Mouse (Mus musculus) heart, postnatal 0 days (tissue): ENCODE measurements around the gene Gpr68. TPM values are rescaled to one million over a fixed set of nuclear protein-coding genes. Genes with fewer than 3 reads are reported as not detected.

Experiments
- ATAC-seq: fragments of 200-750 bp; cut with Nextera tagmentation; 2 replicates; pipeline ENCODE4 v1.8.0; 2017; ENCODE audit warnings: low read depth, moderate number of reproducible peaks, moderate library complexity; ENCODE audit not compliant: insufficient read depth
- DNase-seq: peaks from one replicate; pipeline ENCODE4 v3.0.0-alpha.2; 2016; ENCODE audit warnings: low spot score
- H3K27ac ChIP-seq: fragments of 300-500 bp; sonication (generic); 2 replicates; pipeline ENCODE4 v1.5.1; 2014; ENCODE audit warnings: low read depth, mild to moderate bottlenecking
- H3K27me3 ChIP-seq: fragments of 300-500 bp; sonication (generic); 2 replicates; pipeline ENCODE4 v1.6.1; 2014; ENCODE audit warnings: low read length, mixed read lengths; ENCODE audit not compliant: control insufficient read depth, insufficient read depth
- H3K36me3 ChIP-seq: fragments of 300-500 bp; sonication (generic); replicated peaks from 2 replicates; pipeline ENCODE4 v1.6.1; 2014; ENCODE audit warnings: low read length, mixed read lengths; ENCODE audit not compliant: control insufficient read depth, insufficient read depth
- H3K4me1 ChIP-seq: fragments of 300-500 bp; sonication (generic); 2 replicates; pipeline ENCODE4 v1.6.1; 2014; ENCODE audit warnings: antibody characterized with exemption; ENCODE audit not compliant: control insufficient read depth, insufficient read depth
- H3K4me2 ChIP-seq: fragments of 300-500 bp; sonication (generic); 2 replicates; pipeline ENCODE4 v1.6.1; 2014; ENCODE audit warnings: low read depth, mild to moderate bottlenecking, low read length, moderate library complexity
- H3K4me3 ChIP-seq: fragments of 300-500 bp; sonication (generic); 2 replicates; pipeline ENCODE4 v1.5.1; 2014; ENCODE audit warnings: low read depth, low read length
- H3K9ac ChIP-seq: fragments of 300-500 bp; sonication (generic); replicated peaks from 2 replicates; pipeline ENCODE4 v1.6.1; 2014; ENCODE audit warnings: low read depth, low read length, mixed read lengths
- H3K9me3 ChIP-seq: fragments of 300-500 bp; sonication (generic); replicated peaks from 2 replicates; pipeline ENCODE4 v1.6.1; 2016; ENCODE audit warnings: low read length; ENCODE audit not compliant: control insufficient read depth
- CTCF ChIP-seq: IDR thresholded peaks from 2 replicates; pipeline ENCODE4 v1.5.1; 2016; ENCODE audit warnings: antibody characterized with exemption, control low read depth, low read depth
- EP300 ChIP-seq: IDR thresholded peaks from 2 replicates; pipeline ENCODE4 v1.6.1; 2016; ENCODE audit warnings: antibody characterized with exemption, low read depth
- WGBS: fragments of 180-500 bp; shearing (Covaris S2); extraction: QIAGEN DNeasy Blood & Tissue Kit; methylation state at CpG from one replicate; pipeline ENCODE4 v1.1.7; 2014; 5-methylcytosine and 5-hydroxymethylcytosine counted together
- polyA plus RNA-seq: library from polyadenylated mRNA; unstranded; fragments of >200 nt; fragmentation: Nextera tagmentation; extraction: Ambion mirVana; gene quantifications from 2 replicates; pipeline ENCODE4 v1.2.1, GENCODE M21; 2015
- total RNA-seq: library from RNA; depleted of rRNA; stranded (reverse); fragments of >200 nt; gene quantifications from 2 replicates; pipeline ENCODE4 v1.2.3, GENCODE M21; 2014; ENCODE audit warnings: low replicate concordance; rRNA removed

Gpr68 gene
- 2.5 and 7.4 TPM in 2 replicates for total RNA-seq
- polyA plus RNA-seq = 1.8 and 2.0 TPM in 2 replicates

DNA sequence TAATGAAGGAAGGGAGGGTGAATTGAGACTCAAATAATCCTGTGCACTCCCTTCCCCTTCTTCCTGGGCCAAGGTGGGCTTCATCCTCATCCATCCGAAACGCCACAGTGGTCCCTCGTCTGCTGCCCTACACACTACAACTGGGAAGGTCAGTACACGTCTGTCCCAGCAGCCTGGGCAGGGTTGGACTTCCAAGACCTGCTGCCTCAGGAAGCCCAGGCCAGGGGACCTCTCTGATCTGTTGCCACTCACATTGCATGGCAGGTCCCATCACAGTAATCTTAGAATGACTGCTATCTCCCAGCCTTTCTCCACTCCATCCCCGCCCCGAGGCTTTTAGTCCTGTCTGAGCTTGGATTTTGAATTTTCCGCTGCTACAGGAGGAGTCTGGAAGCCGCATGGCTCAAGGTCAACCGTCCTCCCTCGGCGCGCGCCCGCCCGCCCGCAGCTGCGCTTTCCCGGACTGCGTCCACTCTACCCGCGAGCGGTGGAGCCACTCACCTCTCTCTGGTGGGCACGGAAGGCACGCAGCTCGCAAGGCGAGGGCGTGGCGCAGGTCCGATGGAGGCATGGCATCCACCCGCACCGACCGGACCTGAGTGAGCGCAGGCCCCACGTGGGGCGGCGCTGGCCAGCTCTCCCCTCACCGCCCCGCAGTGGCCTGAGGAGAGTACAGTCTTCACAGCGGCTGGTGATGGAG, at the start of gene Gpr68:
Gene Gpr68, minus strand, starts transcription at position 601 of the 700 bp plus-strand sequence.
- DNase-seq (peak; percentile 32), ATAC-seq (peak; percentile 81)
- Histone ChIP-seq H3K36me3 (no peaks in the 10 kb centered on the region; the same call in 1 of the 2 replicates), H3K4me3 (peak within 1 kb of the TSS; percentile 52), H3K9ac (peak within 1 kb of the TSS; percentile 52), H3K4me1 (peaks cover 6% of the 10 kb centered on the region; the same call in 1 of the 2 replicates), H3K27me3 (peaks cover 15% of the 10 kb centered on the region; the same call in 1 of the 2 replicates), H3K9me3 (no peaks in the 10 kb centered on the region), H3K27ac (no peak within 1 kb of the TSS), H3K4me2 (peak within 1 kb of the TSS; percentile 71)
- 3% methylated on average over 39 of the region's 39 CpGs for WGBS
- TF ChIP-seq EP300 (no peak), CTCF (no peak)

DNA sequence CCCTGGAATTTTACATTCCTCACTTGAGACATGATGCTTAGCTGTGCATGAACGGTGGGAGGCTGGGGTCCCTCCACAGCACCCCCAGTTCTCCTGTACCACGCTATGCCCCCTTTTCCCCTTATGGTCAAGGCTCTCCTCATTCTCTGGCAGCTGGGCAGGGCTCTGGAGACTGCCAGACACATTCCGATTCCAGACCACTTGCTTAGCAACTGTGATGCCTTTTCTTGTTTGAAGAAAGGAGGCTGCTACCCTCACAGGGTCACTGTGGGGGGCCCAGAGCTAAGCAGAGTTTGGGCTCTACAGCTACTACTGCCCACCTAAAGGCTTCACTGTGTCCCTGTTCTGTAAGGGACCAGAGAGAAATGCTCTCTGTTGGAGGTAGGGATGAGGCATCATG, 49.3 kb upstream of the Gpr68 start:
- Histone ChIP-seq H3K4me2 (no peak overlapping the region), H3K9me3 (no peaks in the 10 kb centered on the region), H3K4me3 (no peak overlapping the region), H3K36me3 (no peaks in the 10 kb centered on the region), H3K4me1 (peaks cover 13% of the 10 kb centered on the region; the same call in 1 of the 2 replicates), H3K27me3 (peaks cover 16% of the 10 kb centered on the region), H3K9ac (no peak overlapping the region), H3K27ac (no peak overlapping the region)
- no peak for ATAC-seq
- DNase-seq = no peak
- TF ChIP-seq EP300 (no peak), CTCF (no peak)
- WGBS = 65% methylated on average over 3 of the region's 3 CpGs

DNA sequence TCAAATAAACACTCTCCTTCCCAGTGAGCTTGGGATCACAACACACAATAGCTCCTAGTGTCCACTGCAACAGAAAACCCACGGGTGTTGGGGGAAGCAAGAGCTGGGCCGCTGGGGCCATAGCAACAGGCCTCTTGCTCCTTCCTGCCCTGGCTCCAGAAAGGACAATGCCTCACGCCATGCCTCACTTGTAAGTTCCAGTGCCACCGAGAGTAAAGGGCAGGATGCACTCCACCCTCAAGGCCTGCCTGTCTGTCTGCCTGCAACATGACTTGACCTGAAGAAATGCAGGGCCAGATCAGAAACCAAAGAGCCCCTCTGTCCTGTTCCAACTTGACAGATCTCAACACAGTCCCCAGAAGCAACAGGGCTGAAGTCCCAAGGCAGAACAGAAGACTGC, 48.8 kb upstream of the Gpr68 start:
- Histone ChIP-seq H3K36me3 (no peaks in the 10 kb centered on the region), H3K4me2 (no peak overlapping the region), H3K27ac (no peak overlapping the region), H3K4me1 (peaks cover 13% of the 10 kb centered on the region; the same call in 1 of the 2 replicates), H3K9me3 (no peaks in the 10 kb centered on the region), H3K9ac (no peak overlapping the region), H3K27me3 (peaks cover 16% of the 10 kb centered on the region), H3K4me3 (no peak overlapping the region)
- WGBS = 51% methylated on average over 4 of the region's 4 CpGs
- TF ChIP-seq EP300 = no peak
- no peak for TF ChIP-seq CTCF
- ATAC-seq (no peak), DNase-seq (no peak)

DNA sequence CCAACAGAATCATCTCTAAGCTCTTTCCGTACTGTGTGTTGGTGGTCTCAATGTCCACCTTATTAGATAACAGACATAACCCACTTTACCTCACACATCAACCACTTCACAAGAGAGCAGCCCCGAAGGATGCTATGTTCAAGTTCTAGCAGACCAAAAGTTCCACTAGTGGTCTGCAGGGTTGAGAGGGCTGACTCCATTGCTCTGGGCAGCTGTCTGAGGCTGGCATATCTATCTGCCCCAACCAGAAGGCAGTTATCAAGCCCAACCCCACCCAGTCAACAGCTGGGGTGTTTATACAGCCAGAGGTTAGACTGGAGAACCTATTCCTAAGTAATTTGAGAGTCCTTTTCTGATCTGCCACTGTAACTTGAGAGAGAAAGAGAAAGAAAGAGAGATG, 48.0 kb upstream of the Gpr68 start:
- TF ChIP-seq CTCF = no peak
- TF ChIP-seq EP300 = no peak
- Histone ChIP-seq H3K36me3 (no peaks in the 10 kb centered on the region), H3K9ac (no peak overlapping the region), H3K9me3 (no peaks in the 10 kb centered on the region), H3K27me3 (peaks cover 16% of the 10 kb centered on the region), H3K4me3 (no peak overlapping the region), H3K27ac (no peak overlapping the region), H3K4me1 (peaks cover 13% of the 10 kb centered on the region; the same call in 1 of the 2 replicates), H3K4me2 (no peak overlapping the region)
- ATAC-seq = no peak
- DNase-seq = no peak
- WGBS = 82% methylated on average over 2 of the region's 2 CpGs

DNA sequence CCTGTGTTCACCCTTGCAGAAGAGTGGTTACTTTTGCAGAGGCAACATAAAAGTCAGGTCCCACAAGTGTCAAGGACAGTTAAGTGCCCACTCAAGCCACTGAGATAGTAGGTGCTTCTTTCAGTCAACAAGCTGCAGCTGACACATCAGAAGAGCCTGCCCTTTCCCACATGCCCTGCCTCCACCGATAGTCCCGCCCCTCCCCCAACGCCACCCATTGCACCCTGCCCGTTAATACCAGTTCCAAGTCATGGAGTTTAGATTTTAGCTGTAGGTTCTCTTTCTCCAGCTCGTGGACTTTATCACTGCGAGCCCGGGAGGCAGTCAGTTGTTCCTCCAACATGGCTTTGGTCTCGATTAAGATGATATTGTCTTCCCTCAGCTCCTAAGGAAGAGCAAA, 45.9 kb upstream of the Gpr68 start:
- ATAC-seq (no peak), DNase-seq (no peak)
- peaks cover 10% of the 10 kb centered on the region; the same call in 1 of the 2 replicates for H3K4me1 ChIP-seq
- TF ChIP-seq CTCF = no peak
- TF ChIP-seq EP300 = no peak
- no peaks in the 10 kb centered on the region for H3K36me3 ChIP-seq
- no peak overlapping the region for H3K9ac ChIP-seq
- no peak overlapping the region for H3K4me2 ChIP-seq
- peaks cover 27% of the 10 kb centered on the region for H3K27me3 ChIP-seq
- 50% methylated on average over 8 of the region's 8 CpGs for WGBS
- no peak overlapping the region for H3K27ac ChIP-seq
- H3K4me3 ChIP-seq = no peak overlapping the region
- no peaks in the 10 kb centered on the region for H3K9me3 ChIP-seq
